In the genomic region with DNA sequence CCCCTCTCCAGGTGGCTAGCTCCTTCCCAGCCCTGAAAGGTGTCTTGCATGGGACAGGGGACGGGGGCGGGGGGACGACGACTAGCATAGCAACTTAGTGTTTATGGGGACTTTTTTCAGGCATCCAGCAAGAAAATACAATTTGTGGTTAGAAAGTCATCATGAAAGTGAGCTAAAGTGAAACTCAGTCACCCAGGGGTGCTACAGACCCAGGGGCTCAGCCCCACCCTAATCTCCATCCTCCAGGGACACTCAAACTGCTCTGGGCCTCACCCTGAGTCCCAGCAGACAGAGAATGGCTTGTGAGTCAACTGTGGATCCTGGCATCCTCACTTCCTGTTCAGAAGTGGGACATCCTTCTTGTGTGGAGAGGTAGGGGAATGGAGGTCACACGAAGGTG, we compare ENCODE assay signal across 28 mouse cellular contexts.
A peak's percentile ranks its signal among the peaks of the same experiment; 100 is the strongest.
DNase-seq lines count a peak whose midpoint lies in the region; ATAC-seq lines count a peak whose summit lies in the region.
"Had no signal": no experiment of that assay in that cellular context is flagged by ENCODE, and none has a peak within 500 bp of the region (broad histone marks: within the 10 kb centered on the region; RNA-seq: fewer than 3 reads in every experiment).

No protein-coding gene starts in this region.

- H3K4me1 ChIP-seq in forebrain, embryonic 13.5 days, result peaks cover 29% of the 10 kb centered on the region
- H3K4me1 ChIP-seq in intestine, embryonic 16.5 days (ENCODE audit: control insufficient read depth, insufficient read depth, low read length), result peaks cover 11% of the 10 kb centered on the region

- WGBS in forebrain, embryonic 13.5 days, result 83% methylated on average over 5 of the region's 5 CpGs
- 81% methylated on average over 5 of the region's 5 CpGs for WGBS in intestine, embryonic 16.5 days

- ATAC-seq in activated CD4-positive, CD25-positive, alpha-beta regulatory T cell, adult 4 months, result peak; percentile 28
- no peak for ATAC-seq in forebrain, embryonic 13.5 days
- no peak for ATAC-seq in intestine, embryonic 16.5 days
- ATAC-seq in erythroid progenitor cell, adult 5-6 weeks (replicated peaks; ENCODE audit: low FRiP score, poor library complexity, severe bottlenecking), result no peak
- ATAC-seq: forebrain, embryonic 14.5 days; forebrain, postnatal 0 days; intestine, postnatal 0 days had no signal

- H3K36me3 ChIP-seq in forebrain, embryonic 13.5 days (ENCODE audit: poor library complexity, severe bottlenecking), result no peaks in the 10 kb centered on the region
- H3K36me3 ChIP-seq in intestine, embryonic 16.5 days (ENCODE audit: control insufficient read depth, insufficient read depth, low read length), result no peaks in the 10 kb centered on the region
- H3K36me3 ChIP-seq: embryonic facial prominence, embryonic 10.5 days; embryonic facial prominence, embryonic 13.5 days; forebrain, embryonic 10.5 days; heart, embryonic 13.5 days; hindbrain, embryonic 12.5 days; hindbrain, embryonic 15.5 days; kidney, embryonic 15.5 days had no signal

- no peaks in the 10 kb centered on the region for H3K9me3 ChIP-seq in forebrain, embryonic 13.5 days (replicated peaks)
- no peaks in the 10 kb centered on the region for H3K9me3 ChIP-seq in intestine, embryonic 16.5 days (ENCODE audit: control insufficient read depth, low read length)
- H3K9me3 ChIP-seq: embryonic facial prominence, embryonic 10.5 days; forebrain, embryonic 10.5 days; heart, embryonic 13.5 days; hindbrain, embryonic 12.5 days; hindbrain, embryonic 15.5 days; kidney, embryonic 15.5 days had no signal

- H3K4me3 ChIP-seq in forebrain, embryonic 13.5 days, result no peak overlapping the region
- no peak overlapping the region for H3K4me3 ChIP-seq in intestine, embryonic 16.5 days (ENCODE audit: low read length)
- H3K4me3 ChIP-seq: embryonic facial prominence, embryonic 10.5 days; embryonic facial prominence, embryonic 13.5 days; erythroblast, embryonic 14.5 days; forebrain, embryonic 10.5 days; gastrocnemius, adult 2 months; heart, embryonic 13.5 days; hindbrain, embryonic 12.5 days; hindbrain, embryonic 15.5 days; kidney, embryonic 15.5 days had no signal

- H3K9ac ChIP-seq in forebrain, embryonic 13.5 days, result no peak overlapping the region
- no peak overlapping the region for H3K9ac ChIP-seq in intestine, embryonic 16.5 days (ENCODE audit: low read depth, low read length)
- H3K9ac ChIP-seq: embryonic facial prominence, embryonic 13.5 days; forebrain, postnatal 0 days; heart, embryonic 13.5 days; hindbrain, embryonic 12.5 days; hindbrain, embryonic 15.5 days; kidney, embryonic 15.5 days had no signal

- H3K27ac ChIP-seq in forebrain, embryonic 13.5 days, result no peak overlapping the region
- H3K27ac ChIP-seq in intestine, embryonic 16.5 days (ENCODE audit: low read length), result no peak overlapping the region
- H3K27ac ChIP-seq: embryonic facial prominence, embryonic 10.5 days; embryonic facial prominence, embryonic 13.5 days; forebrain, embryonic 10.5 days; gastrocnemius, adult 2 months; heart, embryonic 13.5 days; hindbrain, embryonic 12.5 days; hindbrain, embryonic 15.5 days; kidney, embryonic 15.5 days had no signal

- no peaks in the 10 kb centered on the region for H3K27me3 ChIP-seq in forebrain, embryonic 13.5 days
- no peaks in the 10 kb centered on the region for H3K27me3 ChIP-seq in intestine, embryonic 16.5 days (replicated peaks; ENCODE audit: control insufficient read depth, insufficient read depth, low read length)
- H3K27me3 ChIP-seq: hindbrain, embryonic 12.5 days; hindbrain, embryonic 15.5 days had no signal

- H3K4me2 ChIP-seq in forebrain, embryonic 13.5 days, result no peak overlapping the region
- no peak overlapping the region for H3K4me2 ChIP-seq in intestine, embryonic 16.5 days (ENCODE audit: low read depth, low read length)
- H3K4me2 ChIP-seq: embryonic facial prominence, embryonic 13.5 days; heart, embryonic 13.5 days; hindbrain, embryonic 12.5 days; hindbrain, embryonic 15.5 days; kidney, embryonic 15.5 days had no signal

- DNase-seq in A20 (ENCODE audit: low read depth, low spot score), result peak; percentile 14
- peak; percentile 20 for DNase-seq in CD4-positive, CD25-positive, alpha-beta regulatory T cell, adult 2 months (ENCODE audit: low read depth, low spot score)
- DNase-seq: adrenal gland, postnatal 10 days; adrenal gland, postnatal 36 days; cerebellum, adult 11 months; cerebellum, adult 2 months; cerebellum, postnatal 10 days; cerebellum, postnatal 36 days; embryo, embryonic 11 days; forebrain, postnatal 0 days; gastrocnemius, adult 2 months; gastrocnemius, postnatal 25 days; heart, adult 18-20 months; kidney, adult 2 months had no signal
